Mouse (Mus musculus): Measurements from ENCODE around the gene Vmn2r58. TPM values are rescaled to one million over a fixed set of nuclear protein-coding genes. Genes with fewer than 3 reads are reported as not detected.

Vmn2r58 gene
- polyA plus RNA-seq (2012; rRNA removed), result not detected in 2 replicates

DNA sequence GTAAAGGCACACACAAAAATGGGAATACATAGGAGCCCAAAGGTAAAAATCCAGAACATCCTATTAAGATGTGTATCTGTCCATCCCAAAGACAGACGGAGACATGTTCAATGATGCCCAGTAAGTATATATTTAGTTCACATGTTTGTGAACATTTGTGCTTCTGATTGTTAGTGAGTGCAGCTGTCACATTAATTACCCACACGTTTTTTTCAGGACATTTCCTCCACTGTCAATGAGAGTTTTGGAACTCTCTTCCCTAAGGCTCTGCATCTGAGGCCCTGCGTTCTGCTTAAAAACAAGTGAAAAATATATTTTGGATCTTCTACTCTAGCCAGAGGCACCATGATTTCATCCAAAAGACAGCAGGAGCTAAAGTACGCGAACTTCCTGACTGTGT, at the start of gene Vmn2r58:
TSS of gene Vmn2r58 (minus strand) at position 101 of the 400 bp plus-strand sequence.

Other genes starting within 250 kb of the Vmn2r58 start
- 2.0 and 2.3 TPM in 2 replicates for gene Zfp788, start 239.5 kb downstream of the Vmn2r58 start, polyA plus RNA-seq (2012; rRNA removed)
- gene Vmn2r59, start 186.3 kb upstream of the Vmn2r58 start, polyA plus RNA-seq (2012; rRNA removed), result not detected in 2 replicates
- gene Vmn2r60, start 235.1 kb upstream of the Vmn2r58 start, polyA plus RNA-seq (2012; rRNA removed), result not detected in 2 replicates